Mouse (Mus musculus) CD8-positive naive resting alpha-beta T cell, adult 2 months (primary cell): Measurements from ENCODE around the gene Dram1.

Experiments
- DNase-seq, 2 experiments: peaks; one replicate each; pipeline ENCODE4 v3.0.0; 2022; ENCODE audit warnings: low read depth in 2 of 2, low spot score in 2 of 2

Gene Dram1

GRCm38 (mm10) chr10:88351411-88352103 is 27.3 kb downstream of the Dram1 start:
- no peak for DNase-seq

GRCm38 (mm10) chr10:88350687-88351086 is 28.2 kb downstream of the Dram1 start:
- no peak for DNase-seq

GRCm38 (mm10) chr10:88349800-88350199 is 29.1 kb downstream of the Dram1 start:
- no peak for DNase-seq

GRCm38 (mm10) chr10:88346454-88347245 is 32.2 kb downstream of the Dram1 start:
- no peak for DNase-seq

GRCm38 (mm10) chr10:88345899-88346401 is 32.9 kb downstream of the Dram1 start:
- DNase-seq = no peak

GRCm38 (mm10) chr10:88341368-88341767 is 37.5 kb downstream of the Dram1 start:
- DNase-seq = no peak

GRCm38 (mm10) chr10:88340660-88341059 is 38.2 kb downstream of the Dram1 start:
- DNase-seq = no peak

GRCm38 (mm10) chr10:88330695-88331094 is 48.2 kb downstream of the Dram1 start:
- DNase-seq = no peak

- DNase-seq = no peak
Measured at GRCm38 (mm10) chr10:88328056-88328450, 50.8 kb downstream of the Dram1 start.

GRCm38 (mm10) chr10:88327160-88328055 is 51.5 kb downstream of the Dram1 start:
- peak; percentile 49 to 61 for DNase-seq

- no peak for DNase-seq
Measured at GRCm38 (mm10) chr10:88321739-88322138, 57.1 kb downstream of the Dram1 start.

GRCm38 (mm10) chr10:88320714-88321416 is 58.0 kb downstream of the Dram1 start:
- no peak for DNase-seq

GRCm38 (mm10) chr10:88318179-88318578 is 60.7 kb downstream of the Dram1 start:
- no peak for DNase-seq

- DNase-seq = no peak
Measured at GRCm38 (mm10) chr10:88317151-88317550, 61.7 kb downstream of the Dram1 start.

GRCm38 (mm10) chr10:88314841-88315240 is 64.0 kb downstream of the Dram1 start:
- no peak for DNase-seq

- no peak for DNase-seq
Measured at GRCm38 (mm10) chr10:88309851-88310250, 69.0 kb downstream of the Dram1 start.

- DNase-seq = no peak
Measured at GRCm38 (mm10) chr10:88306235-88306634, 72.6 kb downstream of the Dram1 start.

GRCm38 (mm10) chr10:88304302-88304701 is 74.6 kb downstream of the Dram1 start:
- DNase-seq = peak; percentile 13 to 41

- DNase-seq = no peak
Measured at GRCm38 (mm10) chr10:88303079-88303478, 75.8 kb downstream of the Dram1 start.

- DNase-seq = no peak
Measured at GRCm38 (mm10) chr10:88301802-88302470, 76.9 kb downstream of the Dram1 start.
